ENCODE assay signal across 10 mouse cellular contexts in the genomic region with DNA sequence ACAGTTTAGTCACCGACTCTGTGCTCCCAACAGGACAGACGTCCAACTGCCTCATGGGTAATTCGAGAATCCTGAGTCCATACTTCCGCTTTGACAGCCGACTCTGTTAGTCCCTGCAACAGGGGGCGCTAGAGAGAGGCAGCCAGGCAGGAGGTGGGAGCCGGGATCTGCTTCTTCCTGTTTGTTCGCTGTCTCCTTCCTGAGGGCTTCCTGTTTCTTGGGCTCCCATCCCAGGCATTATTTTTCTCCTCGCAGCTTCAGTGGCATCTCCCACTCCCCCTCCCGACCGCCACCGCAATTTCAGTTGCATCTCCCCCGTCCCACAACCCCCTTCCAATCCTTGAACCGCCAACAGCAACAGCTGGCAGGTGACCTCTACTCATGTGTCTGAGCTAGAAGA.
A peak's percentile ranks its signal among the peaks of the same experiment; 100 is the strongest.
DNase-seq lines count a peak whose midpoint lies in the region; ATAC-seq lines count a peak whose summit lies in the region.
"Had no signal": no experiment of that assay in that cellular context is flagged by ENCODE, and none has a peak within 500 bp of the region (broad histone marks: within the 10 kb centered on the region; RNA-seq: fewer than 3 reads in every experiment).

No protein-coding gene starts in this region.

- no peak overlapping the region for H3K4me2 ChIP-seq in forebrain, embryonic 16.5 days (ENCODE audit: low read length)
- H3K4me2 ChIP-seq: neural tube, embryonic 12.5 days had no signal

- DNase-seq in forebrain, embryonic 10.5 days (ENCODE audit: extremely low spot score, low spot score) = no peak
- peak; percentile 50 for DNase-seq in adrenal gland, postnatal 25 days
- DNase-seq in heart, adult 18-20 months = peak; percentile 77 to 83
- DNase-seq in kidney, postnatal 10 days = peak; percentile 88
- DNase-seq in cerebellum, postnatal 36 days = no peak

- H3K4me3 ChIP-seq in forebrain, embryonic 10.5 days = no peak overlapping the region
- no peak overlapping the region for H3K4me3 ChIP-seq in forebrain, embryonic 16.5 days (replicated peaks; ENCODE audit: low read length)
- H3K4me3 ChIP-seq: erythroblast, embryonic 14.5 days; neural tube, embryonic 12.5 days had no signal

- H3K4me1 ChIP-seq in forebrain, embryonic 10.5 days = peaks cover 35% of the 10 kb centered on the region
- H3K4me1 ChIP-seq in forebrain, embryonic 16.5 days (replicated peaks; ENCODE audit: control insufficient read depth, insufficient read depth, low read length) = peaks cover 12% of the 10 kb centered on the region

- no peak for ATAC-seq in forebrain, embryonic 16.5 days
- ATAC-seq in megakaryocyte, adult 5-6 weeks (ENCODE audit: poor library complexity, severe bottlenecking) = peak; percentile 10; the same call in 1 of the 2 replicates
- no peak for ATAC-seq in activated CD4-positive, CD25-positive, alpha-beta regulatory T cell, adult 4 months

- 81% methylated on average over 14 of the region's 14 CpGs for WGBS in forebrain, embryonic 10.5 days
- WGBS in forebrain, embryonic 16.5 days = 82% methylated on average over 14 of the region's 14 CpGs

- no peaks in the 10 kb centered on the region for H3K27me3 ChIP-seq in forebrain, embryonic 10.5 days (ENCODE audit: poor library complexity, severe bottlenecking)
- no peaks in the 10 kb centered on the region for H3K27me3 ChIP-seq in forebrain, embryonic 16.5 days (replicated peaks; ENCODE audit: control insufficient read depth, insufficient read depth, low read length)
- H3K27me3 ChIP-seq: neural tube, embryonic 12.5 days had no signal

- H3K9ac ChIP-seq in forebrain, embryonic 16.5 days (replicated peaks; ENCODE audit: low read depth, low read length) = no peak overlapping the region
- H3K9ac ChIP-seq: neural tube, embryonic 12.5 days had no signal

- 0 out of 2 replicates have a peak overlapping the region, but pooled peaks have one; percentile 0 for H3K27ac ChIP-seq in forebrain, embryonic 10.5 days
- H3K27ac ChIP-seq in forebrain, embryonic 16.5 days (ENCODE audit: low read length) = no peak overlapping the region
- H3K27ac ChIP-seq: neural tube, embryonic 12.5 days had no signal

- peaks cover 6% of the 10 kb centered on the region; the same call in 1 of the 2 replicates for H3K9me3 ChIP-seq in forebrain, embryonic 10.5 days
- no peaks in the 10 kb centered on the region for H3K9me3 ChIP-seq in forebrain, embryonic 16.5 days (ENCODE audit: control insufficient read depth, low read length)
- H3K9me3 ChIP-seq: neural tube, embryonic 12.5 days had no signal

- H3K36me3 ChIP-seq in forebrain, embryonic 10.5 days (replicated peaks) = no peaks in the 10 kb centered on the region
- H3K36me3 ChIP-seq in forebrain, embryonic 16.5 days (ENCODE audit: control insufficient read depth, insufficient read depth) = no peaks in the 10 kb centered on the region
- H3K36me3 ChIP-seq: neural tube, embryonic 12.5 days had no signal

Comparison
In these comparisons a context has a peak if more than half of its experiments do, and no peak if none do; other contexts are left out.
1. DNase-seq: peak in adrenal gland, postnatal 25 days (single experiment), heart, adult 18-20 months (2 of 2) and kidney, postnatal 10 days (single experiment); none in forebrain, embryonic 10.5 days (single experiment) and cerebellum, postnatal 36 days (0 of 2).